Mouse (Mus musculus): ENCODE results near the gene Scaf8.
"Not testable (repeated sequence)": the region's sequence is repeated elsewhere in the genome, so short reads cannot be mapped to it uniquely, and the experiment has no call there.

The Scaf8 gene

GRCm38 (mm10) chr17:3114720-3115379, at the start of gene Scaf8:
Gene Scaf8, plus strand, starts transcription at chr17:3114972.
- peak; percentile 89 to 93 for DNase-seq (ENCODE audit: low spot score in 2 of 2)

GRCm38 (mm10) chr17:3075166-3075872, 39.5 kb upstream of the Scaf8 start:
- no peak for DNase-seq (ENCODE audit: low spot score in 2 of 2)

GRCm38 (mm10) chr17:3075873-3076245, 38.9 kb upstream of the Scaf8 start:
- DNase-seq (ENCODE audit: low spot score in 2 of 2): no peak

- not testable (repeated sequence) for DNase-seq (ENCODE audit: low spot score in 2 of 2)
Observed at GRCm38 (mm10) chr17:3077936-3078335, 36.8 kb upstream of the Scaf8 start.

GRCm38 (mm10) chr17:3080587-3081349, 34.0 kb upstream of the Scaf8 start:
- DNase-seq (ENCODE audit: low spot score in 2 of 2): not testable (repeated sequence)

- DNase-seq (ENCODE audit: low spot score in 2 of 2): peak; percentile 100
Observed at GRCm38 (mm10) chr17:3081512-3082100, 33.2 kb upstream of the Scaf8 start.

GRCm38 (mm10) chr17:3082125-3082755, 32.5 kb upstream of the Scaf8 start:
- DNase-seq (ENCODE audit: low spot score in 2 of 2): peak in 1 of 2 experiments; percentile 41

- peak; percentile 39 to 52 for DNase-seq (ENCODE audit: low spot score in 2 of 2)
Observed at GRCm38 (mm10) chr17:3082756-3083749, 31.7 kb upstream of the Scaf8 start.

GRCm38 (mm10) chr17:3083886-3084550, 30.8 kb upstream of the Scaf8 start:
- peak; percentile 89 to 91 for DNase-seq (ENCODE audit: low spot score in 2 of 2)

GRCm38 (mm10) chr17:3084551-3084930, 30.2 kb upstream of the Scaf8 start:
- DNase-seq (ENCODE audit: low spot score in 2 of 2): peak; percentile 69 to 86

GRCm38 (mm10) chr17:3085152-3085551, 29.6 kb upstream of the Scaf8 start:
- no peak for DNase-seq (ENCODE audit: low spot score in 2 of 2)

GRCm38 (mm10) chr17:3092682-3093081, 22.1 kb upstream of the Scaf8 start:
- no peak for DNase-seq (ENCODE audit: low spot score in 2 of 2)

- DNase-seq (ENCODE audit: low spot score in 2 of 2): not testable (repeated sequence)
Observed at GRCm38 (mm10) chr17:3099273-3099672, 15.5 kb upstream of the Scaf8 start.

- DNase-seq (ENCODE audit: low spot score in 2 of 2): no peak
Observed at GRCm38 (mm10) chr17:3102336-3103165, 12.2 kb upstream of the Scaf8 start.

- no peak for DNase-seq (ENCODE audit: low spot score in 2 of 2)
Observed at GRCm38 (mm10) chr17:3104154-3104931, 10.4 kb upstream of the Scaf8 start.

GRCm38 (mm10) chr17:3105022-3105421, 9.8 kb upstream of the Scaf8 start:
- no peak for DNase-seq (ENCODE audit: low spot score in 2 of 2)

- DNase-seq (ENCODE audit: low spot score in 2 of 2): no peak
Observed at GRCm38 (mm10) chr17:3113737-3114357, 925 bp upstream of the Scaf8 start.

- no peak for DNase-seq (ENCODE audit: low spot score in 2 of 2)
Observed at GRCm38 (mm10) chr17:3114358-3114719, 433 bp upstream of the Scaf8 start.

All from frontal cortex, postnatal 25 days (tissue).